Mouse (Mus musculus) embryonic facial prominence, embryonic 14.5 days (tissue): ENCODE data around the gene Rgs7. TPM values are rescaled to one million over a fixed set of nuclear protein-coding genes. Genes with fewer than 3 reads are reported as not detected.

Experiments used
- ATAC-seq: fragments of 200-750 bp; cut with Nextera tagmentation; 2 replicates; pipeline ENCODE4 v1.8.0; 2017; ENCODE audit warnings: low read depth, moderate number of reproducible peaks, moderate TSS enrichment
- DNase-seq: peaks from one replicate; pipeline ENCODE4 v3.0.0-alpha.2; 2015; ENCODE audit warnings: low spot score
- H3K27ac ChIP-seq: fragments of 300-500 bp; sonication (generic); replicated peaks from 2 replicates; pipeline ENCODE4 v1.5.1; 2014; ENCODE audit warnings: low read depth, mild to moderate bottlenecking, low read length, moderate library complexity
- H3K27me3 ChIP-seq: fragments of 300-500 bp; sonication (generic); replicated peaks from 2 replicates; pipeline ENCODE4 v1.6.1; 2014; ENCODE audit warnings: low read length; ENCODE audit not compliant: control insufficient read depth, insufficient read depth
- H3K36me3 ChIP-seq: fragments of 300-500 bp; sonication (generic); 2 replicates; pipeline ENCODE4 v1.6.1; 2014; ENCODE audit warnings: low read length, mixed read lengths; ENCODE audit not compliant: control insufficient read depth, insufficient read depth
- H3K4me1 ChIP-seq: fragments of 300-500 bp; sonication (generic); 2 replicates; pipeline ENCODE4 v1.6.1; 2014; ENCODE audit warnings: antibody characterized with exemption, low read length; ENCODE audit not compliant: control insufficient read depth, insufficient read depth
- H3K4me2 ChIP-seq: fragments of 300-500 bp; sonication (generic); 2 replicates; pipeline ENCODE4 v1.6.1; 2014; ENCODE audit warnings: low read depth, mild to moderate bottlenecking, low read length, moderate library complexity, mixed read lengths
- H3K4me3 ChIP-seq: fragments of 300-500 bp; sonication (generic); 2 replicates; pipeline ENCODE4 v1.5.1; 2014; ENCODE audit warnings: low read depth, mild to moderate bottlenecking, low read length
- H3K9ac ChIP-seq: fragments of 300-500 bp; sonication (generic); 2 replicates; pipeline ENCODE4 v1.6.1; 2014; ENCODE audit warnings: low read depth, mild to moderate bottlenecking, low read length, moderate library complexity, mixed read lengths
- H3K9me3 ChIP-seq: fragments of 300-500 bp; sonication (generic); 2 replicates; pipeline ENCODE4 v1.6.1; 2016; ENCODE audit warnings: low read length; ENCODE audit not compliant: control insufficient read depth
- WGBS: fragments of 180-500 bp; shearing (Covaris S2); extraction: QIAGEN DNeasy Blood & Tissue Kit; methylation state at CpG from one replicate; pipeline ENCODE4 v1.1.7; 2014; 5-methylcytosine and 5-hydroxymethylcytosine counted together
- polyA plus RNA-seq: library from polyadenylated mRNA; unstranded; fragments of >200 nt; fragmentation: Nextera tagmentation; extraction: Ambion mirVana; gene quantifications from 2 replicates; pipeline ENCODE4 v1.2.1, GENCODE M21; 2014

Rgs7 gene
- 2.3 and 2.9 TPM in 2 replicates for polyA plus RNA-seq

- 0% methylated on average over 29 of the region's 82 CpGs for WGBS
- Histone ChIP-seq H3K36me3 (no peaks in the 10 kb centered on the region), H3K9ac (peak within 1 kb of the TSS; percentile 64), H3K9me3 (no peaks in the 10 kb centered on the region), H3K4me3 (peak within 1 kb of the TSS; percentile 66), H3K27ac (no peak within 1 kb of the TSS), H3K27me3 (peaks cover 29% of the 10 kb centered on the region), H3K4me2 (peak within 1 kb of the TSS; percentile 99), H3K4me1 (0 out of 2 replicates have a peak, but pooled peaks cover 3% of the 10 kb centered on the region)
- ATAC-seq: peak; percentile 91
- DNase-seq: peak; percentile 77
Measured at GRCm38 (mm10) chr1:175491861-175492682, at the start of gene Rgs7. Gene Rgs7, minus strand, starts transcription at chr1:175492500.

- DNase-seq (no peak), ATAC-seq (no peak)
- H3K4me1 ChIP-seq: no peaks in the 10 kb centered on the region
- H3K27ac ChIP-seq: no peak overlapping the region
- H3K4me3 ChIP-seq: no peak overlapping the region
- H3K9ac ChIP-seq: no peak overlapping the region
- H3K4me2 ChIP-seq: no peak overlapping the region
- 88% methylated on average over 5 of the region's 5 CpGs for WGBS
- no peaks in the 10 kb centered on the region for H3K9me3 ChIP-seq
- no peaks in the 10 kb centered on the region for H3K27me3 ChIP-seq
- H3K36me3 ChIP-seq: no peaks in the 10 kb centered on the region
Measured at GRCm38 (mm10) chr1:175540700-175541099, 48.4 kb upstream of the Rgs7 start.

GRCm38 (mm10) chr1:175537321-175537720 is 45.0 kb upstream of the Rgs7 start:
- no peak for ATAC-seq
- Histone ChIP-seq H3K9me3 (no peaks in the 10 kb centered on the region), H3K9ac (no peak overlapping the region), H3K27me3 (no peaks in the 10 kb centered on the region), H3K36me3 (no peaks in the 10 kb centered on the region), H3K4me3 (no peak overlapping the region), H3K4me2 (no peak overlapping the region), H3K27ac (no peak overlapping the region), H3K4me1 (no peaks in the 10 kb centered on the region)
- DNase-seq: no peak
- WGBS: 38% methylated on average over 1 of the region's 1 CpGs

DNA sequence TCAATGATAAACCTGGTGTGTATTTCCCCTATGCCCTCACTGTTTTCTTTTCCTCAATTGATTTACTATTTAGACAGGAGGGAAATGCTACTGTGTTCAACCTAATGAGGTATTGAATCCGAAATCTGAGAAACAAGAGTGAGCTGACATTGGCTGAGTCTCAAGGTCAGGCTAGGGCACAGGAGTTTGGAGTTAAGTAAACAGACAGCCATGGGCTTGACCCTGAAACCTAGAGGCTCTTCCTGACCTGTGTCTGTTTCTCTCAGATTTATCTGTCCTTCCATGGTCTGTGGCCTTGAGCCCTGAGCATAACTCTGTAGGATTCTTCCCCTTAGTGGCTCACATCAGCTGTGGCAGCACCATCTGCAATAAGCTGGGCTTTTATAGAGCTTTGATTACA is 37.6 kb upstream of the Rgs7 start:
- Histone ChIP-seq H3K9ac (no peak overlapping the region), H3K27me3 (no peaks in the 10 kb centered on the region), H3K36me3 (no peaks in the 10 kb centered on the region), H3K4me2 (no peak overlapping the region), H3K4me3 (no peak overlapping the region), H3K27ac (no peak overlapping the region), H3K9me3 (no peaks in the 10 kb centered on the region), H3K4me1 (no peaks in the 10 kb centered on the region)
- WGBS: 57% methylated on average over 1 of the region's 1 CpGs
- ATAC-seq (no peak), DNase-seq (no peak)

GRCm38 (mm10) chr1:175524626-175525294 is 32.5 kb upstream of the Rgs7 start:
- Histone ChIP-seq H3K9ac (no peak overlapping the region), H3K27ac (no peak overlapping the region), H3K27me3 (no peaks in the 10 kb centered on the region), H3K4me3 (no peak overlapping the region), H3K36me3 (no peaks in the 10 kb centered on the region), H3K9me3 (no peaks in the 10 kb centered on the region), H3K4me2 (no peak overlapping the region), H3K4me1 (no peaks in the 10 kb centered on the region)
- whole genome bisulfite sequencing: 68% methylated on average over 3 of the region's 3 CpGs
- DNase-seq: no peak
- ATAC-seq: no peak

DNA sequence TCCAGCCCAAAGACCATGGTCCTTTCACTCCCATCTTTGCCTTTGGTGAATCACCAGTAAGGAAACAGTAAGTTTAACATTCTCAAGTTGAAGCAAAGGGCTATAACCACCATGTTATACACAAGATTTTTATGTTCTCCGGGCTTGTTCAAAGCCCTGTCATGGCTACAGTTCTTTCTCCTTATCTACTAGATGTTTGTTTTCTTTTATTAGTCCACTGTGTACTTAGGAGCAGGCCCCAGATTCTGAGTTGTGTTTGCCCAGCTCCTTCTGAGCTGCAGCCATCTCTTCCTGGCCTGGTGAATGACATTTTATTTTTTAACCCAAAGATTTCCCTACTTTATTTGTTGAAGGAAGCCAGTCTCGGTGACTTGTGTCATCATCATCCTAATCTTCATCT is 31.3 kb upstream of the Rgs7 start:
- DNase-seq (no peak), ATAC-seq (no peak)
- Histone ChIP-seq H3K27ac (no peak overlapping the region), H3K4me3 (no peak overlapping the region), H3K9ac (no peak overlapping the region), H3K27me3 (no peaks in the 10 kb centered on the region), H3K4me2 (no peak overlapping the region), H3K4me1 (no peaks in the 10 kb centered on the region), H3K36me3 (no peaks in the 10 kb centered on the region), H3K9me3 (no peaks in the 10 kb centered on the region)
- WGBS: 81% methylated on average over 2 of the region's 2 CpGs

DNA sequence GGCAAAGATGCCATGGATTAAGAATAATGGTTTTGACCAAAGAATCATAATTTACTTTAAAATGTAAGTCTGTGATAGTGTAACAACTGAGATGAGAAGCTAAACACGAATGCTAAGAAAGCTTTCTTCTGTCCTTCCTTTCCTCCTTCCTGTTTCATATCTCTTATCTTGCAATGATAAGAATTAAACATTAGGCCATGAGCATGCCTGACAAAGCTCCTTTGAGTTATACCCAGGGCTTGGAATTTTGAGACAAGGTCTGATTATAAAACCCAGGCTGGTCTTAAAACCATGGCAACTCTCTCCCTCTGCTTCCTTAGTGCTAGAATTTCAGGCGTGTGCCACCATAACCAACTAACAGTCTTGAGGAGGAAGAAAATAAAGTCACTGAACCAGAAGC is 22.2 kb upstream of the Rgs7 start:
- H3K4me1 ChIP-seq: no peaks in the 10 kb centered on the region
- H3K9me3 ChIP-seq: no peaks in the 10 kb centered on the region
- H3K4me3 ChIP-seq: no peak overlapping the region
- H3K36me3 ChIP-seq: no peaks in the 10 kb centered on the region
- 71% methylated on average over 2 of the region's 2 CpGs for WGBS
- ATAC-seq (no peak), DNase-seq (no peak)
- no peak overlapping the region for H3K4me2 ChIP-seq
- no peak overlapping the region for H3K9ac ChIP-seq
- no peaks in the 10 kb centered on the region for H3K27me3 ChIP-seq
- no peak overlapping the region for H3K27ac ChIP-seq

GRCm38 (mm10) chr1:175512173-175512572 is 19.9 kb upstream of the Rgs7 start:
- Histone ChIP-seq H3K4me3 (no peak overlapping the region), H3K27ac (no peak overlapping the region), H3K4me2 (no peak overlapping the region), H3K36me3 (no peaks in the 10 kb centered on the region), H3K9me3 (no peaks in the 10 kb centered on the region), H3K4me1 (no peaks in the 10 kb centered on the region), H3K9ac (no peak overlapping the region), H3K27me3 (no peaks in the 10 kb centered on the region)
- ATAC-seq (no peak), DNase-seq (no peak)
- 85% methylated on average over 3 of the region's 3 CpGs for WGBS
